Mouse (Mus musculus) cerebral cortex, adult 2 months (tissue): ENCODE measurements around the gene Pard3b.

Source experiments
- WGBS: fragments of 180-500 bp; shearing (Covaris S2); methylation state at CpG from one replicate; pipeline ENCODE4 v1.1.7; 2018; 5-methylcytosine and 5-hydroxymethylcytosine counted together

Gene Pard3b

DNA sequence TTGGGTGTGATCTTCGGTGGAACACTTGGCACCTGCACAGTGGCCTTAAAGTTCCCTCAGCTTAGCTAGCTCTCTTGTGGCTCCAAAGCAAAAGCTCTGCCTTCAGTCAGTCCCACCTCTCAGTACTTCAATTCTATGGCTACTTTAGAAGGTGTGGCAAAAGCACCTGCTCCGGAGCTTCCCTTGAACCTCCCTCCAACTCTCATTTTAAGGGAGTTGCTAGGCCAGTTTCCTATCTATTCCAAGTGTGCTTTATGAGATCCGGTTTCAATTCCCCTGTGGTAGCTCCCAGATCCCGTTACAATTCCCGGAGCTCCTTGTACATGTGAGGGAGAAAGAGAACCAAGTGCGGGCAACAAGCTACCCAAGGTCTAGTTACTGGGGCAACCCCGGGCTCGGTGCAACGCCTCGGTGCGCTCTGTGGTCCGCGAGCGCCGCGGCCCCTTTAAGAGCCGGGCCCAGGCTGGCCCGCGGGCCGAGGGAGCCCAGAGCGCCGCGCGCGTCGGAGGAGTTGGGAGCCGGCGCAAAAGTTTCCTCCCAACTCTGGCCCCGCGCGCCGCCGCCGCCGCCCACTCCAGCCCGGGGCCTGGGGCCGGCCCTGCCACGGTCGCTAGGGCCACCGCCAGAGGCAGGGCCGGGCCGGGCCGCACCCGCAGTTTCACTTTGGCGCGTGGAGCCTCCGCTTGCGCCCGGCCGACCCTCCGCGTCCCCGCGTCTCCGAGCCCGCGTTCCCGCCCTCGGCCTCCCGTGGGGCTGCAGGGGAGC, at the start of gene Pard3b:
Pard3b (plus strand) TSS at position 478 of the 765 bp plus-strand sequence.
- WGBS: under 1% methylated on average over 60 of the region's 60 CpGs

DNA sequence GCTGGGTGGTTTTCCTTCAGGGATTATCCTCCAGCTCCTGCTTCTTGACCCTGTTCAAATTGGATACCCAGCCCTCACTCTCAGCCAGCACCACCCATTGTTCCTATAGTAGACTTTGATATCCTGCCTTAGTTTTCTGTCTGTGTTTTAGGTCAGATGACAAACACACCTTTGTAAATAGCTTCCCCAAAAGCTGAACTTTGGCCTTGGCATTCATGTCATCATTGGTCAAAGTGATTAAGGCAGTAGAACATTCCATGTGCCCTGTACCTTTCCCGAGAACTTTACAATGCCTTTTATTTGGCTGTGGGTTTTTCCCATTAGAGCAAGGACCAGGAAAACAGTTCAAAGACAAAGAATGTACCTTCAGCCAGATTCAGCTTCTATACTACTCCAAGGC, 18.0 kb upstream of the Pard3b start:
- 85% methylated on average over 1 of the region's 1 CpGs for WGBS

DNA sequence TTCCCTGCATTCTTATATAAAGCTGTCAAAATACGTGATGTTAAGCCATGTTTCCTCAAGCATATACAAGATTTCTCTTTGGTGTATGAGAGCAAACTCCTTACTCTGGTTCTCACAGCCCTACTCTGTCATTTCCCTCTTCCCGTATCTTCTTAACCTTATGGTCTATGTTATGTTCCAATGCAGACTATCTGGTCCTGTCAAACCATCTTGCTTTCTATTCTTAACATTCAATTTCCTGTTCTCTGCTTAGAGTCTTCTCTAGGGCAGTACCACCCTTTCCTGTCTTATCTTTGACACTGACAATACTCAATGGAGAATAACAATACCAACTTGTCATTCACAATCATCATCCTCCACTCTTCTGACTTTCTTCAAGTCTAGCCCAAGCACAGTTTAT, 8.8 kb upstream of the Pard3b start:
- 82% methylated on average over 2 of the region's 2 CpGs for WGBS

GRCm38 (mm10) chr1:61639114-61640093, 780 bp downstream of the Pard3b start:
- WGBS: 8% methylated on average over 40 of the region's 40 CpGs

DNA sequence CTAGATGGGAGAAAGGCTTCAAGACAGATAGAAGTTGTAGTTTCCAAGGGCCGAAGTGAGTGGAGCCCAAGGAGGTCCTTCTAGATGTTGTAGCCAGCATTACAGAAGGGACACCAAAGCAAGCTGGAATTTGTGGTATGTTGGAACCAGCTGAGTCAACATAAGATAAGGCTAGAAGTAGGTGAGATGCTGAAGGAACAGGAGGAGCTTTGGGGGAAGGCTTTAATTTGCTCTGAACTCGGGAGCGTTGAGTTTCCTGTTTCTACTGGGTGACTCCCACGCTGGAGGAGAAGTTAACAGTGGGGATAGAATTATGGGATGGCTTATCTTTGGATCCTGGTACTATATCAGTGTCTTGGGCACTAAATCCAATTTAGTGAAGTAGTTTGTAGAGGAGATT, 3.3 kb downstream of the Pard3b start:
- 70% methylated on average over 4 of the region's 4 CpGs for WGBS

- 86% methylated on average over 3 of the region's 3 CpGs for WGBS
These were observed 6.4 kb downstream of the Pard3b start for GRCm38 (mm10) chr1:61645062-61645461.

- WGBS: 85% methylated on average over 1 of the region's 1 CpGs
These were observed 13.0 kb downstream of the Pard3b start for GRCm38 (mm10) chr1:61651454-61652271.

DNA sequence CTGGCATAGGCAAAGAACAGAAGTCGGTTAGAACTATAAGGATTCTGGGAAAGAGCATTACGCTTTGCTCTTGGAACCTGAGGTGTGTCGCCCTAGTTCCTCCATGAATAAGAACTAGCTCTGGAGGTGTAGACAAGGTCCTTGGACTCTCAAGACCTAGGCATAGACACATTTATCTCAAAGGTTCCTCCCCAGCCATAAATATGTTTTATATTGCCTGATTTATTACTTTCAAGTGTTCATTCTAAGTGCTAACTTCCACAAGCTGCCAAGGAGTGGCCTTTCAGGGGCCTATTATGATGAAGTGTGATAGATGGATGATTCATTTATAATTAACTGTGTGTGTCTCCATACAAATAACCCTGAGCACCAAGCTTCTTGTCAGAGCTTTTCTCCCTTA, 19.1 kb downstream of the Pard3b start:
- WGBS: 98% methylated on average over 3 of the region's 3 CpGs

DNA sequence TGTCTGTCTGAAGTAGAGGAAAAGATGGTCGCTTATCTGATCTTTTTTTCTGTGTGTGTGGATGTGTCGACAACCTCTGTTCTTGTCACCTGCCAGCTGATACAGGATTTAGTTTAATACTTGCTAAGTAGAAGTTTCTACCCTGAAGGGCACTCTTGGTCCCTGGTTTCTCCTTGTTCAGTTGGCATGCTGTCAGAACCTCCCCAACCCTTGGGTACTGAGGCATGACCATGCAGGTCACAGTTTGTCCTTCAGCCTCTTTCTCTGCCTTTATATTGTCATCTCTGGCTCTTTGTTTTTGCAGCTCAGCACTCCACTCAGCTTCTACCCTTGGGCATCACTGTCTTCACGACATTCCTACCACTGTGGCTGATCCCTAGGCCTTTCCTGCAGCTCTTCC, 21.3 kb downstream of the Pard3b start:
- WGBS: 86% methylated on average over 3 of the region's 3 CpGs

DNA sequence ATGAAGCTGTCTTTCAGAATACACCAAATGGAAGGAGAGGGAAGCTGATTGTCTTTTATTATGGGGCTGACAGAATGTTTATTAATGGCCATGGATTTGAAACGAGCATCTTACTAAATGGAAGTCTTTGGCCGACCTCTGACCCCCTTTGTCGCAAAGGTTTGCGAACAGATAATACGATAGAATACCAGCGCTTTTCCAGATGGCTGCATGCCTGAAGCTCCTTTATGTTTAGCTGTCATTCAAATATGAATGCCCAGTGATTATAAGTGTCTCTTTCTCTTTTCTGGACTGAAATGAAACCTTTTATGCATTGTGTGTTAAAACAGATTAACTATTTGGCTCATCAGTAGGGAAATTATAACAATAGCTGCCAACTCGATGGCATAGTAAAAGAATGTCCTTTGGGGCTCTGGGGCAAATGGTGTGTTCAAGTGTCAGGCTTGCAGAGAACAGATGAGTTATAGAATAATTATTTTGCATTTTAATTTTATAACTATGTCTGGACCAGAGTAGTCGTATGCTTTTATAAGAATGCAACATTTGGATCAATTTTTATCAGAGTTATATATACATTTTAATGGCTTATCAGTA, 46.7 kb downstream of the Pard3b start:
- 63% methylated on average over 8 of the region's 8 CpGs for WGBS

GRCm38 (mm10) chr1:61685921-61686320, 47.3 kb downstream of the Pard3b start:
- 100% methylated on average over 1 of the region's 1 CpGs for WGBS

GRCm38 (mm10) chr1:61688301-61688700, 49.7 kb downstream of the Pard3b start:
- WGBS: 89% methylated on average over 3 of the region's 3 CpGs

- 86% methylated on average over 10 of the region's 10 CpGs for WGBS
These were observed 60.0 kb downstream of the Pard3b start for GRCm38 (mm10) chr1:61698462-61699218.

DNA sequence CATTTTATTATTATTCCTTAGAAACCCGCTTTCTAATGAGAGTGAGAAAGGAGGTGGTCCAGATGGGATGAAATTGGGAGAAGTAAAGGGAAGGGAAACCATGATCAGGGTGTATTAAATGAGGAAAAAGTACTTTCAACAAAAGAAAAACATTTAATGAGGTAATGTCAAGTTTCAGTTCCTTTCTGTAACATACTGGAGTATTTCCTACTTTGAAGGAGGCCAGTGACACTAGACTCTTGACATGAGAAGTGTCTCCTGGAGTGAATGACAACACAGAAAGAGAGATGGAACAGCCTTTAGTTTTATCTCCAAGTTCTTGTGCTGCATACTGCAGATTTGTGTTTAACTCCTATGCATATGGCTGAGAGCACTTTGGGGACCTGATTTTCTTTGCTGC, 71.2 kb downstream of the Pard3b start:
- 84% methylated on average over 1 of the region's 1 CpGs for WGBS

DNA sequence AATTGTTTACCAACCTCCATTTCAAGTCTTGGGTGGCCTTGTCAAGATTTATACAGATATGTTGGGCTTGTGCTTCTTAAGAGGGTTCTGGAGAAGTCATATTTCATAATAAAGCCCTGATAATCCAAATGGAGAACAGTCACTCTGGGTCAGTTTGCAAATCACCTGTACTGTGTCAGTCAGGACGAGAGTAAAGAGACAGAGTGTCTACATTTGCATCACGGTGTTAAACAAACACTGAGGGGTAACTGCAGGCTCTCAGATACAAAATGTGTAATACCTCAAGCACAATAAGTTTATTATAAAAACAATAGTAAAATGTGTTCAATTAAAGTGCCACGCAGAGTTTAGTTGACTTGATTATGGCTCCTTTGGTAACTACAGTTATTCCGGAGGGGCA, 91.0 kb downstream of the Pard3b start:
- 78% methylated on average over 4 of the region's 4 CpGs for WGBS

GRCm38 (mm10) chr1:61736550-61736949, 97.9 kb downstream of the Pard3b start:
- 91% methylated on average over 1 of the region's 1 CpGs for WGBS

DNA sequence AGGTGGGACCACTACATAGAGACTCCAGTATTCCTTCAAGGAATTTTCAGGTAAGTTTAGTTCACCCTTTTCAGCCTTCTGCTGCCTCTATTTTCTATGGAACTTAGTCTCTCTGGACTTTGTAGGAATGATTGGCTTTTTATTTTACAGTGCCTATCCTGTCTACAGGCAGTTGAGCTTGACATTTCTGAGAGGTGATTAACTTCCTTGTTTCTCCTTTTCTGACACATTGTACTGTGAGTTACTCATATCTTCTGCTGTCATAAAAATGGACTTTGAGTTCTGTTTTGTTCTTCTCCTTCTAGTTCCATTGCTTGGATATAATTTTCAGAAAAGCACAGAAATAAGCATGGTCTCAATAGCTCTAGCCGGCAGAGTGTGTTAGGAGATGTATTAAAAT, 112.4 kb downstream of the Pard3b start:
- WGBS: 95% methylated on average over 1 of the region's 1 CpGs

GRCm38 (mm10) chr1:61756771-61757170, 118.1 kb downstream of the Pard3b start:
- WGBS: 68% methylated on average over 1 of the region's 1 CpGs

- WGBS: 39% methylated on average over 5 of the region's 5 CpGs
These were observed 141.3 kb downstream of the Pard3b start for GRCm38 (mm10) chr1:61779906-61780305.

DNA sequence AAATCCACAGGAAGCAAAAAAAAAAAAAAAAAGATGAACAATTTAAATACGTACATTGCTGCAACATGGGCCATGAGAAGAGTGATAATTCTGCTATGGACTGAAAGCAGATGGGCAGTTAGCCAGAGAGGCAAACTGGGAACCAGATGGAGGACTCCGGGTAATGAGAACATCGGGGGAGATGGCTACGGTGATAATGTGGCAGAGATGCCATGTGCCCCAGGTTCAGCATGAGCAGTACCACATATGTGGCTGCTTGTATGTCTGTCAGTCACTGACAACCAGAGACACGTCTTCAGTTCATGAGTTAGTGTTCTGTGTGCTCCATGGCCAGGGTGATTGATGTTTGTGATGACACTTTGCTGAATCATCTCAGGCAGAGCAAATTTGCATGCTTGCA, 157.7 kb downstream of the Pard3b start:
- WGBS: 65% methylated on average over 5 of the region's 5 CpGs

- whole genome bisulfite sequencing: 33% methylated on average over 1 of the region's 1 CpGs
These were observed 181.6 kb downstream of the Pard3b start for GRCm38 (mm10) chr1:61820213-61820612.
